Mouse (Mus musculus): ENCODE results near the gene Pparg. TPM values are rescaled to one million over a fixed set of nuclear protein-coding genes. Genes with fewer than 3 reads are reported as not detected.

Gene Pparg
- polyA plus RNA-seq, 1 experiment, result 5.2 TPM

DNA sequence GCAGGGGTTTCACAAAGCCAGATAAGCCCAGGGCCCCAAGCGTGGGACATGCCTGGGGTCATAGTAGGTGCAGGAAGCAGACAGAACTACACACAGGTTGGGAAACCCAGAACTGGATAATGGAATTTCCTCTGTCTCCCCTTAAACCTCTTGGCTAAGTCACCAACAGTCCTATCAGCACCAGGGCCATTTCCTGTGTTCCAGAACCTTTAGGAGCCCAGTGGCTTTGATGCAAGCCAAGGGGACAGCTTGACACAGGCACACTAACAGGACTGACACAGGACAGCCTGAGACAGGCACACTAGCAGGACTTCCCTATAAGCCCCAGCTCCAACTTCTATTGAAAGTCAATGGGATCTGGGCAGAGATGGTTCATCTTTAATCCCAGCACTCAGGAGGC, 161.2 kb downstream of the Pparg start:
- TF ChIP-seq POLR2A (IDR thresholded peaks at IDR 0.05; ENCODE audit: low read depth, low read length) (no peak), CTCF (IDR thresholded peaks at IDR 0.05; ENCODE audit: extremely low read depth, insufficient read length, insufficient replicate concordance, low read depth, low read length) (no peak)
- Histone ChIP-seq H3K4me1 (ENCODE audit: control insufficient read depth, insufficient read depth, insufficient read length, low read length) (peaks cover 2% of the 10 kb centered on the region), H3K36me3 (ENCODE audit: control insufficient read depth, insufficient read depth, low read length) (no peaks in the 10 kb centered on the region), H3K4me3 (ENCODE audit: low read depth, low read length) (no peak overlapping the region), H3K27ac (ENCODE audit: insufficient read depth, low read depth, low read length) (no peak overlapping the region), H3K27me3 (ENCODE audit: control insufficient read depth, insufficient read depth, low read length) (no peaks in the 10 kb centered on the region)
- WGBS, result 82% methylated on average over 1 of the region's 1 CpGs

DNA sequence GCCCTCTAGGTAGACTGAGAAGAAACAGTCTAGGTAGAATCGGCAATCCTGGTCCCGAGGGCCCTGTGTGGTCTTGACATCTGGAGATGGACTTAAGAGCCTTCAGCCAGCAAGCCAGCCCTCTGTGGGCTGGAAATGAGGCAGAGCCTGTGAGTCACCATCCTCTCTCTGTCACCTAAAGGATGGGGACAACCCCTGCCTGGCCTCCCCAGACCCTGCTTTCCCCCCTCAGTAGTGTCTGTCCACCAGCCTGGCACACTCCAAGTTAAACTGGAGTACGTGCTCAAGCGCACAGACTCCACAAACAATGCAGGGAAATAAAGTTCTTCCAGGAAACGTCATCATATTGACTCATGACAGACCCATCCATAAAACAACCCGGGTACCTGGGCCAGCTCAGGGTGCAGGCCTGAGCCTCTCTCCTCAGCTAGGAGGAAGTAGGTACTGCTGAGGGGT, 162.0 kb downstream of the Pparg start:
- no peak overlapping the region for H3K27ac ChIP-seq (ENCODE audit: insufficient read depth, low read depth, low read length)

DNA sequence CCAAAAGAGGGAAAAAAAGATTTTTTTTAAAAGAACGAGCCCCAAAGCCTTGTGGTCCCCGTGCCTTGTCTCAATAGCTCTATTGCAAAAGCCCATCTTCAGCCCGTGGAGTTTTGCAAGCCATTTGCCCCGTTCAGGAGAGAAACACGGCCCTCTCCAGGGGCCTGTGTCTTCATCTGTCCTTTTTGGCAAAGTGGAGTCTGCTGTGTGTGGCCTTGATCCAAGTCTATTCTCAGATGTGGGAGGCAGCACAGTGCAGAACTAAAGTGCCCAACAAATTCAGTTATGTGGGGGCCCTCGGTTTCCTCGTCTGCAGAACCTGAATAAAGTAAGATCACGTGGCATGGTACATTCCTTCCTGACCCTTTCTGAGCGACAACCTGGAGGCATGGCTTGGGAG, 162.4 kb downstream of the Pparg start:
- 69% methylated on average over 9 of the region's 9 CpGs for WGBS
- no peak for TF ChIP-seq POLR2A (IDR thresholded peaks at IDR 0.05; ENCODE audit: low read depth, low read length)
- TF ChIP-seq CTCF (IDR thresholded peaks at IDR 0.05; ENCODE audit: extremely low read depth, insufficient read length, insufficient replicate concordance, low read depth, low read length), result no peak
- H3K27me3 ChIP-seq (ENCODE audit: control insufficient read depth, insufficient read depth, low read length), result no peaks in the 10 kb centered on the region

More for the DNA sequence above, 162.0 kb downstream of the Pparg start:
- Histone ChIP-seq H3K36me3 (ENCODE audit: control insufficient read depth, insufficient read depth, low read length) (no peaks in the 10 kb centered on the region), H3K4me1 (ENCODE audit: control insufficient read depth, insufficient read depth, insufficient read length, low read length) (peaks cover 2% of the 10 kb centered on the region), H3K27me3 (ENCODE audit: control insufficient read depth, insufficient read depth, low read length) (no peaks in the 10 kb centered on the region), H3K4me3 (ENCODE audit: low read depth, low read length) (no peak overlapping the region)
- TF ChIP-seq CTCF (IDR thresholded peaks at IDR 0.05; ENCODE audit: extremely low read depth, insufficient read length, insufficient replicate concordance, low read depth, low read length) (no peak), POLR2A (IDR thresholded peaks at IDR 0.05; ENCODE audit: low read depth, low read length) (no peak)
- 40% methylated on average over 6 of the region's 6 CpGs for WGBS

DNA sequence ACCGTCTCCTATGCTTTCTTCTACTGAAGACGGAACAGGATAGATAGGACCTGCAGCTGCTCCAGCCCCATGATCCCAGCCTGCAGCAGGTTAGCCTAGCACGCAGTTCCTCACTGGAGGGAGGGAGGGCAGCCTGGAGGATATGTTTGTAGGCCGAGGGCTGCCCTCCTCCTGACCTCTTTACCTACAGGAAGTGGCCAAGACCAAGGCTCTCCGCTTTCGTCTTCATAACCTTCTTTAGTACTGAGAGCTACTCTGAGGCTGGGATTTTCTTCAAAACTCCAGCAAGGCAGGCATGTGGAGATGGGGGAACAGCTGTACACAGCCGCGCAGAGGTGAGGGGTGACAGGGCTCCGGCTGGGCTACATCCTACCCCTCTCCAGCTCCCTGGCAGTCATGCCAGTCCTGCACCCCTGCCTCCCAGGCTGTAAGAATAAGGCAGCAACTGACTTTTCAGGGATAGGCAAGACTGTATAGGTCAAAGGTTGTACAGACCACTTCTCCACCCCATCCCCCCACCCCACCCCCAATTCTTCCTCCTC, 163.8 kb downstream of the Pparg start:
- Histone ChIP-seq H3K27me3 (ENCODE audit: control insufficient read depth, insufficient read depth, low read length) (no peaks in the 10 kb centered on the region), H3K4me1 (ENCODE audit: control insufficient read depth, insufficient read depth, insufficient read length, low read length) (no peaks in the 10 kb centered on the region; the same call in 1 of the 2 replicates), H3K27ac (ENCODE audit: insufficient read depth, low read depth, low read length) (no peak overlapping the region), H3K36me3 (ENCODE audit: control insufficient read depth, insufficient read depth, low read length) (no peaks in the 10 kb centered on the region), H3K4me3 (ENCODE audit: low read depth, low read length) (no peak overlapping the region)
- WGBS, result 81% methylated on average over 9 of the region's 9 CpGs
- TF ChIP-seq CTCF (IDR thresholded peaks at IDR 0.05; ENCODE audit: extremely low read depth, insufficient read length, insufficient replicate concordance, low read depth, low read length), result no peak
- no peak for TF ChIP-seq POLR2A (IDR thresholded peaks at IDR 0.05; ENCODE audit: low read depth, low read length)

More for the DNA sequence above, 162.4 kb downstream of the Pparg start:
- Histone ChIP-seq H3K4me1 (ENCODE audit: control insufficient read depth, insufficient read depth, insufficient read length, low read length) (peaks cover 2% of the 10 kb centered on the region), H3K27ac (ENCODE audit: insufficient read depth, low read depth, low read length) (no peak overlapping the region), H3K4me3 (ENCODE audit: low read depth, low read length) (no peak overlapping the region), H3K36me3 (ENCODE audit: control insufficient read depth, insufficient read depth, low read length) (no peaks in the 10 kb centered on the region)

DNA sequence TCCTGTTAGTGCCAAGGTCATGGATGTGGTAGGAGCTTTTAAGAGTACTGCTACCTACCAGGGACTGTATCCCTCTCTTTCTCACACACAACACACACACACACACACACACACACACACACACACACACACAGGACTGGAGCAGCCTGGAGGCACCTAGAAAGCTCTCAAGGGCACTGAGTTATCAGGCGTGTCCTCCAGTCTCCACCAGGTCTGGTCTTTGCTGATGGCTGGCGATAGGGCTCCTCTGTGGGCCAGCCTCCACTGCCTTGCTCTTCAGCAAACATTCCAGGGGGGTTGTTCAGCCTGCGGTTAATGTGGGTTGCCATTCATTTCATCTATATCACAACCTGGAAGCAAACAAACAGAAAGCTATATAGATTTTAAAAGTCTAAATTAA, 166.7 kb downstream of the Pparg start:
- Histone ChIP-seq H3K4me1 (ENCODE audit: control insufficient read depth, insufficient read depth, insufficient read length, low read length) (no peaks in the 10 kb centered on the region; the same call in 1 of the 2 replicates), H3K27ac (ENCODE audit: insufficient read depth, low read depth, low read length) (no peak overlapping the region), H3K27me3 (ENCODE audit: control insufficient read depth, insufficient read depth, low read length) (no peaks in the 10 kb centered on the region), H3K4me3 (ENCODE audit: low read depth, low read length) (no peak overlapping the region), H3K36me3 (ENCODE audit: control insufficient read depth, insufficient read depth, low read length) (no peaks in the 10 kb centered on the region)
- 90% methylated on average over 3 of the region's 3 CpGs for WGBS
- TF ChIP-seq POLR2A (IDR thresholded peaks at IDR 0.05; ENCODE audit: low read depth, low read length) (no peak), CTCF (IDR thresholded peaks at IDR 0.05; ENCODE audit: extremely low read depth, insufficient read length, insufficient replicate concordance, low read depth, low read length) (no peak)

DNA sequence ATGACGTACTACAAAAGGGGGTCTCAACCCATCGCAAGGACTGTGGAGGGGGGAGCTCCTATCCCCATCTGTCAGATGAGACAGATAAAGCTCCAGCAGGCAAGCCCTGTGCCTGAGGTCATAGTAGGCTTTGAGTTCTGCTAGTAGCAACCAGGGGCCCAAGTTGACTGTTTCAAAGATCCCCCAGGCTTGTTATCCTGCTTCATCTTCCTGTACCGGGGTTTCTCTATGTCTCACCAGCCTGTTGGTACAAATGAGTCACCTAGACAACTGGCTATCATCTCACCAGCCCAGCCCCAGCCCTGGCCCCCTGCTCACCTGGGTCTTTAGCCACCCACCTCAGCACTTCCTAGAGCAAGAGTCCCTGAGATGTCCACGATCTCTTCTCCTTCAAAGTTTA, 167.6 kb downstream of the Pparg start:
- Histone ChIP-seq H3K36me3 (ENCODE audit: control insufficient read depth, insufficient read depth, low read length) (no peaks in the 10 kb centered on the region), H3K27ac (ENCODE audit: insufficient read depth, low read depth, low read length) (no peak overlapping the region), H3K4me1 (ENCODE audit: control insufficient read depth, insufficient read depth, insufficient read length, low read length) (no peaks in the 10 kb centered on the region; the same call in 1 of the 2 replicates), H3K4me3 (ENCODE audit: low read depth, low read length) (no peak overlapping the region), H3K27me3 (ENCODE audit: control insufficient read depth, insufficient read depth, low read length) (no peaks in the 10 kb centered on the region)
- TF ChIP-seq POLR2A (IDR thresholded peaks at IDR 0.05; ENCODE audit: low read depth, low read length), result no peak
- TF ChIP-seq CTCF (IDR thresholded peaks at IDR 0.05; ENCODE audit: extremely low read depth, insufficient read length, insufficient replicate concordance, low read depth, low read length), result no peak
- WGBS, result 93% methylated on average over 4 of the region's 4 CpGs

DNA sequence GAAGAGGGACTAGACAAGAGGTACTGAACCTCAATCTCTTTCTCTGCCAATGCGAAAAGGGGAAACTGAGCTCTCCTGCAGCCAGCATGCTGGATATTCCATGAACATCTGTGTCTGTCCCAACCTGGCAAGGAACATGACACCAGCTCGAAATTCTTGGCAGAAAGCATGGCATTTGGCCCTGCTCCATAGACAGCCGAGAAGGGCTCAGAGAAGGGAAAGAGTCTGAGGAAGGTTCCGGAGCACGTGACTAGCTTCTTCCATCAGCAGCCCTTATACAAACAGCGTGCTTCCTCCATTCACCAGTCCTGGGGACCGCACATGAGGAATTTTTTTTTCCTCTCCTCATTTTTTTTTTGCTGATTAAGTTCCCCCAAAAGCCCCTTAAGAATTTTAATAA, 173.9 kb downstream of the Pparg start:
- H3K27me3 ChIP-seq (ENCODE audit: control insufficient read depth, insufficient read depth, low read length), result no peaks in the 10 kb centered on the region
- TF ChIP-seq CTCF (IDR thresholded peaks at IDR 0.05; ENCODE audit: extremely low read depth, insufficient read length, insufficient replicate concordance, low read depth, low read length) (no peak), POLR2A (IDR thresholded peaks at IDR 0.05; ENCODE audit: low read depth, low read length) (no peak)
- H3K36me3 ChIP-seq (ENCODE audit: control insufficient read depth, insufficient read depth, low read length), result no peaks in the 10 kb centered on the region
- WGBS, result 50% methylated on average over 7 of the region's 7 CpGs
- H3K27ac ChIP-seq (ENCODE audit: insufficient read depth, low read depth, low read length), result no peak overlapping the region
- no peak overlapping the region for H3K4me3 ChIP-seq (ENCODE audit: low read depth, low read length)
- peaks cover 10% of the 10 kb centered on the region for H3K4me1 ChIP-seq (ENCODE audit: control insufficient read depth, insufficient read depth, insufficient read length, low read length)

Data from small intestine, adult 2 months (tissue).